Mouse (Mus musculus): Measurements from ENCODE around the gene Gm21256. TPM values are rescaled to one million over a fixed set of nuclear protein-coding genes. Genes with fewer than 3 reads are reported as not detected.

Gm21256 gene
- polyA plus RNA-seq (2021; fragmentation: Nextera tagmentation), result not detected in 2 replicates
- long read RNA-seq, experiment 1, result 0 reads
- long read RNA-seq, experiment 2, result 0 reads

DNA sequence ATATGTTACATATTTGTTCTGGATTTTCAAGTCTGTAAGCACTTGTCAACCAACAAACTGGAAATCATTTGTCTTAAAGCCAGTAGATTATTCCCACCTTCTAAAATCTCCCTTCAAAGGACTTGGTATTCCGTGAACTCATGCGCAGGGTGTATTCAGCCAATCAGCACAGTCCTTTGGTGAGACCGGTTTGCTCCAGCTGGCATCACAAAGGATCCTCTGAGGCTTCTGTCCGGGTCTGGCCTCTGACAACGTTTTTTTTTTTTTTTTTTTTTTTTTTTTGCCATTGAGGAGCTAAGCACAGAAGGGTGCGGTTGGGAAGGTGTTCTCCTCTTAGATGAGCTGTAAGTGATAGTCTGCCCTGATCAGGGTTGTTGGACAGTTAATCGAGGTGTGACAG is at the start of gene Gm21256:
TSS of gene Gm21256 (plus strand) at position 301 of the 400 bp plus-strand sequence.

Other genes with a start within 250 kb of the Gm21256 start
- not detected in 2 replicates for gene Gm21170, start 240.1 kb downstream of the Gm21256 start, polyA plus RNA-seq (2021; fragmentation: Nextera tagmentation)

Measured in left cerebral cortex, adult 6 months (tissue).